9 mouse cellular contexts compared by ENCODE assay signal in the genomic region with DNA sequence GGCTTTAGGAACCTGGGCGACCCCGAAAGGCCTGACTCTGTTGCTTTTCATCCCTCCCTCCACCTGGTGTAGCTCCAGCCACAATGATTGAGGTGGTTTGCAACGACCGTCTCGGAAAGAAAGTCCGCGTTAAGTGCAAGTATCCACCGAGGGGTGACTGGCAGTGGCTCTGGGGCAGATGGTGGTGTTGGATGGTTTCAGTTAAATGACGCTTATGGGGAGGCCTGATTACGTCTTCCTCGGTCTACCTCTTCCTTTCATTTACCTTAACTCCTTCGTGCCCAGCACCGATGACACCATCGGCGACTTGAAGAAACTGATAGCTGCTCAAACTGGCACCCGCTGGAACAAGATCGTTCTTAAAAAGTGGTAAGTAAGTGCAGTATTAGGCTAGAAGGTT. TPM values are rescaled to one million over a fixed set of nuclear protein-coding genes. Genes with fewer than 3 reads are reported as not detected.
A peak's percentile ranks its signal among the peaks of the same experiment; 100 is the strongest.
DNase-seq lines count a peak whose midpoint lies in the region; ATAC-seq lines count a peak whose summit lies in the region.
"Had no signal": no experiment of that assay in that cellular context is flagged by ENCODE, and none has a peak within 500 bp of the region (broad histone marks: within the 10 kb centered on the region; RNA-seq: fewer than 3 reads in every experiment).

No protein-coding gene starts in this region.

- H3K27me3 ChIP-seq in erythroblast, embryonic 14.5 days (ENCODE audit: control insufficient read depth), result no peaks in the 10 kb centered on the region
- H3K27me3 ChIP-seq: Patski had no signal

- peak overlapping the region; percentile 99 for H3K4me3 ChIP-seq in erythroblast, embryonic 14.5 days (replicated peaks)

- peaks cover 78% of the 10 kb centered on the region for H3K4me1 ChIP-seq in erythroblast, embryonic 14.5 days (ENCODE audit: control insufficient read depth)

- ATAC-seq in erythroblast, adult 5-6 weeks (replicated peaks; ENCODE audit: low FRiP score, poor library complexity, severe bottlenecking), result no peak
- ATAC-seq in megakaryocyte-erythroid progenitor cell, adult 5-6 weeks (replicated peaks; ENCODE audit: low FRiP score, low TSS enrichment, poor library complexity, severe bottlenecking), result peak; percentile 42

- peaks cover 36% of the 10 kb centered on the region for H3K36me3 ChIP-seq in erythroblast, embryonic 14.5 days (ENCODE audit: control insufficient read depth)

- DNase-seq in thymus, postnatal 0 days (ENCODE audit: low spot score), result peak; percentile 46
- DNase-seq in thymus, postnatal 14 days, result no peak
- DNase-seq in induced T-regulatory cell, adult 2 months (ENCODE audit: low read depth), result peak; percentile 89
- DNase-seq in frontal cortex, postnatal 10 days (ENCODE audit: low spot score in 2 of 2), result no peak
- DNase-seq in right cerebral cortex, adult 2 months (ENCODE audit: low spot score in 2 of 2), result no peak

- no peaks in the 10 kb centered on the region for H3K9me3 ChIP-seq in erythroblast, embryonic 14.5 days (ENCODE audit: control insufficient read depth, low read length)

RNA-seq across cellular contexts. Expression of a gene that starts 0.6 kb away (rescaled TPM):
- polyA plus RNA-seq in erythroblast, embryonic 14.5 days (2012), result 0.38 and 0.83 TPM in 2 replicates
- total RNA-seq in erythroblast, adult 5-6 weeks (2015; ENCODE audit: low replicate concordance), result 7.5 and 18.8 TPM in 2 replicates
- total RNA-seq in erythroblast, adult 5-6 weeks (2017; ENCODE audit: low replicate concordance), result 2.3 and 3.2 TPM in 2 replicates
- polyA plus RNA-seq in thymus, postnatal 0 days (2015; fragmentation: Nextera tagmentation; extraction: Ambion mirVana), result 149 and 159 TPM in 2 replicates
- total RNA-seq in megakaryocyte-erythroid progenitor cell, adult 5-6 weeks (2014; fragmentation: Nextera tagmentation), result 19.6 and 24.5 TPM in 2 replicates
- 2.6 and 3.8 TPM in 2 replicates for total RNA-seq in megakaryocyte-erythroid progenitor cell, adult 5-6 weeks (2017)

RNA-seq across cellular contexts. Expression of a gene that starts 2.4 kb away (rescaled TPM):
- polyA plus RNA-seq in erythroblast, embryonic 14.5 days (2012), result 2.7 and 3.2 TPM in 2 replicates
- total RNA-seq in erythroblast, adult 5-6 weeks (2015; ENCODE audit: low replicate concordance), result 139 and 174 TPM in 2 replicates
- total RNA-seq in erythroblast, adult 5-6 weeks (2017; ENCODE audit: low replicate concordance), result 32.8 and 53.8 TPM in 2 replicates
- 658 and 685 TPM in 2 replicates for polyA plus RNA-seq in thymus, postnatal 0 days (2015; fragmentation: Nextera tagmentation; extraction: Ambion mirVana)
- total RNA-seq in megakaryocyte-erythroid progenitor cell, adult 5-6 weeks (2014; fragmentation: Nextera tagmentation), result 379 and 438 TPM in 2 replicates
- total RNA-seq in megakaryocyte-erythroid progenitor cell, adult 5-6 weeks (2017), result 101 and 188 TPM in 2 replicates

RNA-seq across cellular contexts. Expression of a gene that starts 6.8 kb away (rescaled TPM):
- 2.3 and 2.4 TPM in 2 replicates for polyA plus RNA-seq in erythroblast, embryonic 14.5 days (2012)
- total RNA-seq in erythroblast, adult 5-6 weeks (2015; ENCODE audit: low replicate concordance), result 4.2 and 4.6 TPM in 2 replicates
- 2.1 and 3.8 TPM in 2 replicates for total RNA-seq in erythroblast, adult 5-6 weeks (2017; ENCODE audit: low replicate concordance)
- 54.9 and 56.7 TPM in 2 replicates for polyA plus RNA-seq in thymus, postnatal 0 days (2015; fragmentation: Nextera tagmentation; extraction: Ambion mirVana)
- 15.2 and 18.6 TPM in 2 replicates for total RNA-seq in megakaryocyte-erythroid progenitor cell, adult 5-6 weeks (2014; fragmentation: Nextera tagmentation)
- 11.5 and 18.2 TPM in 2 replicates for total RNA-seq in megakaryocyte-erythroid progenitor cell, adult 5-6 weeks (2017)

Comparison
In these comparisons a context has a peak if more than half of its experiments do, and no peak if none do; other contexts are left out.
1. DNase-seq: peak in thymus, postnatal 0 days (single experiment) and induced T-regulatory cell, adult 2 months (single experiment); none in thymus, postnatal 14 days (single experiment), frontal cortex, postnatal 10 days (0 of 2) and right cerebral cortex, adult 2 months (0 of 2).